Mouse (Mus musculus) retina, adult 2 months (tissue): ENCODE data around the gene Shisa4.
"Not testable (repeated sequence)": the region's sequence is repeated elsewhere in the genome, so short reads cannot be mapped to it uniquely, and the experiment has no call there.

Source experiments
- DNase-seq: peaks from one replicate; pipeline ENCODE4 v3.0.0-alpha.2; 2012; ENCODE audit warnings: low read depth, low spot score

The Shisa4 gene

GRCm38 (mm10) chr1:135374868-135375581 lies at the start of gene Shisa4:
Gene Shisa4 (minus strand): TSS chr1:135375237.
- no peak for DNase-seq

GRCm38 (mm10) chr1:135422772-135423171 lies 47.7 kb upstream of the Shisa4 start:
- no peak for DNase-seq

GRCm38 (mm10) chr1:135413996-135414395 lies 39.0 kb upstream of the Shisa4 start:
- DNase-seq, result no peak

GRCm38 (mm10) chr1:135412130-135412529 lies 37.1 kb upstream of the Shisa4 start:
- no peak for DNase-seq

GRCm38 (mm10) chr1:135410967-135411366 lies 35.9 kb upstream of the Shisa4 start:
- no peak for DNase-seq

- no peak for DNase-seq
Observed at GRCm38 (mm10) chr1:135408973-135409372, 33.9 kb upstream of the Shisa4 start.

GRCm38 (mm10) chr1:135405356-135405755 lies 30.3 kb upstream of the Shisa4 start:
- no peak for DNase-seq

GRCm38 (mm10) chr1:135401452-135402110 lies 26.5 kb upstream of the Shisa4 start:
- no peak for DNase-seq

GRCm38 (mm10) chr1:135399466-135399865 lies 24.4 kb upstream of the Shisa4 start:
- no peak for DNase-seq

GRCm38 (mm10) chr1:135385161-135385560 lies 10.1 kb upstream of the Shisa4 start:
- DNase-seq, result no peak

- DNase-seq, result no peak
Observed at GRCm38 (mm10) chr1:135384171-135384570, 9.1 kb upstream of the Shisa4 start.

- not testable (repeated sequence) for DNase-seq
Observed at GRCm38 (mm10) chr1:135381560-135381959, 6.5 kb upstream of the Shisa4 start.

GRCm38 (mm10) chr1:135380071-135380991 lies 5.3 kb upstream of the Shisa4 start:
- no peak for DNase-seq

GRCm38 (mm10) chr1:135379048-135379447 lies 4.0 kb upstream of the Shisa4 start:
- DNase-seq, result no peak

- no peak for DNase-seq
Observed at GRCm38 (mm10) chr1:135378576-135378975, 3.5 kb upstream of the Shisa4 start.

GRCm38 (mm10) chr1:135374175-135374867 lies 716 bp downstream of the Shisa4 start:
- DNase-seq, result no peak

- no peak for DNase-seq
Observed at GRCm38 (mm10) chr1:135373171-135373677, 1.8 kb downstream of the Shisa4 start.

- no peak for DNase-seq
Observed at GRCm38 (mm10) chr1:135369415-135369814, 5.6 kb downstream of the Shisa4 start.

- no peak for DNase-seq
Observed at GRCm38 (mm10) chr1:135368982-135369381, 6.1 kb downstream of the Shisa4 start.

- DNase-seq, result peak; percentile 81
Observed at GRCm38 (mm10) chr1:135368245-135368644, 6.8 kb downstream of the Shisa4 start.

- no peak for DNase-seq
Observed at GRCm38 (mm10) chr1:135367595-135367994, 7.4 kb downstream of the Shisa4 start.
